Mouse (Mus musculus) lung, adult 2 months (tissue): ENCODE results near the gene Ube2k.

ENCODE experiments used
- CTCF ChIP-seq: fragments of 200-500 bp; IDR thresholded peaks from 2 replicates; pipeline ENCODE4 v1.5.1; 2011; ENCODE audit warnings: mild to moderate bottlenecking, low read length, control low read depth; ENCODE audit not compliant: insufficient read depth
- POLR2A ChIP-seq: fragments of 200-500 bp; IDR thresholded peaks from 2 replicates; pipeline ENCODE4 v1.6.1; 2011; ENCODE audit warnings: low read depth, mild to moderate bottlenecking, control low read depth, low read length, borderline replicate concordance; ENCODE audit errors: extremely low read depth

DNA sequence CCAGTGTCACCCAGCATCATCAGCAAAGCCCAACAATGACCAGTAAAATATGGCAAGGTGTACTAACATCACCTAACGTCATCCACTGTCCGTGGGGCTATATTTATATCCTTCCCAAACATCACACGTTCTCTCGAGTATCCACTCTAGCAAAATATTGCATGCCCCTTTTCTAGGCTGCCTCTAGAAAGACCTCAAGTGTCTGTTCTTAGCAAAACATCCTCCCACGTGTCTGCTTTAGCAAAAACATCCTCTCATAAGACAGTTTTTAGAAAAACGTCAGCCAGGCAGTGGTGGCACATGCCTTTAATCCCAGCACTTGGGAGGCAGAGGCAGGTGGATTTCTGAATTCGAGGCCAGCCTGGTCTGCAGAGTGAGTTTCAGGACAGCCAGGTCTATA lies 36.8 kb upstream of the Ube2k start:
- TF ChIP-seq POLR2A (no peak), CTCF (no peak)
